Mouse (Mus musculus) heart, postnatal 14 days (tissue): ENCODE results near the gene Pgbd5. TPM values are rescaled to one million over a fixed set of nuclear protein-coding genes. Genes with fewer than 3 reads are reported as not detected.
"Not testable (repeated sequence)": the region's sequence is repeated elsewhere in the genome, so short reads cannot be mapped to it uniquely, and the experiment has no call there.

Source experiments
- DNase-seq, 2 experiments: peaks; one replicate each; pipeline ENCODE4 v3.0.0; 2021 to 2022
- intact Hi-C: fragments of 180-260 bp; cut with DNase I; formaldehyde crosslinking; loops from one replicate; pipeline ENCODE4 v1.15.1; 2025
- total RNA-seq, 2 experiments: library from RNA; stranded (reverse); gene quantifications; 2 replicates each; pipeline ENCODE4 v1.2.3; 2021

Gene Pgbd5
- total RNA-seq, 2 experiments from 2014 or later, result 2.0 to 2.2 TPM

DNA sequence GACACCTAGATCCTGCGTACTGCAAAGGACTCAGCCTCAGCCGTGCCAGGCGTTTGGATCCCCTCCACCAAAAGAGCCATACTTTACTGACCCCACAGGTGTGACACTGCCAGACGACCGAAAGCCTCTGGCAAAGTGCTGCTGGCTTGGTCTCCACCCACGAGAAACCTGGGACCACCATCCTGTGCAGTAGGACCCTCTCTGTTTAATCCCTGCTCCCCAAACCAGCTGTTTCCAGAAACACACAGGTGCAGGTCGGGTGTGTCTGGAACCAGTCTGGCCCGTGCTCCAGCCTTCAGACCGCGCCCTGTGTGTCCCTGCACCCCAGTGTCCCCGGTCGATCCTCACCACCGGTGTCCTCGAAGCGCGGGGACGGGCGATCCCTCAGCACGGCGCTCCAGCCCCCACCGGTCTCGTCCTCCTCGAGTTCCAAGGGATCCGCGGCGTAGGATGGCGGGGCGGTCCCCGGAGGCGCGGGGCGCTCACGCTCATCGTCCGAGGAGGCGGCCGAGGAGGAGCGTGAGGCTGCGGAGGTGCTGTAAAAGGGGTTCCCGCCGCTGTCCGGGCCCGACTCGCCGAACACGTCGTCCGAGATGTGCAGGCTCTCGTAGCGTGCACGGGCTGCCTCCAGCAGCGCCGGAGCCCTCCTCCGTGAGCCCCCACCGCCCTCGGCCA, 5.9 kb downstream of the Pgbd5 start:
- DNase-seq, result peak; percentile 16 to 17
- intact Hi-C loops, result no loop called here

- intact Hi-C loops, result no loop called here
- DNase-seq, result no peak
Observed at GRCm38 (mm10) chr8:124430881-124431280, 8.6 kb downstream of the Pgbd5 start.

DNA sequence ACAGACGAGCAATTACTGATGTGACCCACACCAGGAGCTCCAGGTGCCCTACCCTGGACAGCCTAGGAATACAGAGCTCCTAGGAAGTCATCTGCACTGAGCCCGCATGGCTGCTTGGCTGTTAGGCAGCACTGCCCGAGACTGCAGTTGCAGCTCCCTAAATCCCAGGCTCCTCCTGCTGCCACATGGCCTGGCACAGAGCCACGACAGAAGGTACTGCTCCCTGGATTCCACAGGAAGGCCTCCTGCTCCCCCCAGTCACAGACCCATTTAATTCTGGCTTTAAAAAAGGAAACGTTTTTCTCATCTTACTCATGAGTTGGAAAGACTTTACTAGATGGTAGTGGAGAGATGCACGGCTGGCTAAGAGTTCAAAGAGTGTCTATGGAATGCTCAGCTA, 10.0 kb downstream of the Pgbd5 start:
- intact Hi-C loops, result no loop called here
- no peak for DNase-seq

GRCm38 (mm10) chr8:124428721-124429120, 10.7 kb downstream of the Pgbd5 start:
- DNase-seq, intact Hi-C loops: not testable (repeated sequence)

- peak; percentile 40 to 48 for DNase-seq
- intact Hi-C loops, result no loop called here
Observed at GRCm38 (mm10) chr8:124421413-124421812, 18.0 kb downstream of the Pgbd5 start.

- DNase-seq, result no peak
- intact Hi-C loops, result no loop called here
Observed at GRCm38 (mm10) chr8:124418927-124419326, 20.5 kb downstream of the Pgbd5 start.

- peak in 1 of 2 experiments; percentile 21 for DNase-seq
- intact Hi-C loops, result no loop called here
Observed at GRCm38 (mm10) chr8:124418185-124418584, 21.3 kb downstream of the Pgbd5 start.

- intact Hi-C loops, result no loop called here
- no peak for DNase-seq
Observed at GRCm38 (mm10) chr8:124416646-124417045, 22.8 kb downstream of the Pgbd5 start.

GRCm38 (mm10) chr8:124415789-124416188, 23.7 kb downstream of the Pgbd5 start:
- intact Hi-C loops, result no loop called here
- DNase-seq, result no peak

DNA sequence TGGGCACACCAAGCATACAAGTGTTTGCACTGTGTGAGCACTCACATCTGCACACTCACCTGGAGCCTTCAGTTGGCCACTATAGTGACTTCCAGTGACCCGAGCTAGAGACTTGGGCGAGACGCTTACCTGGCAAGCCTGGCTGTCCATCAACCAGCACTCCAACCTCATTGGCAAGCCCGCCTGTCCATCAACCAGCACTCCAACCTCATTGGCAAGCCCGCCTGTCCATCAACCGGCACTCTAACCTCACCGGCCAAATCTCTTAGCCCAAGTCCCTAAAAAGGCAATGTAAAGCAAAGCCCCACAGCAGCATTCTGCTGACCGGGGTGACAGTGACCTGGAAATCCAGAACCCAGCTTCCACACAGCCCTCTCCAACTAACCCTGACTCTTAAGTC, 24.5 kb downstream of the Pgbd5 start:
- DNase-seq, result no peak

GRCm38 (mm10) chr8:124413244-124413965, 26.1 kb downstream of the Pgbd5 start:
- intact Hi-C loops, result no loop called here

More for the DNA sequence above, 24.5 kb downstream of the Pgbd5 start:
- intact Hi-C loops, result no loop called here

DNA sequence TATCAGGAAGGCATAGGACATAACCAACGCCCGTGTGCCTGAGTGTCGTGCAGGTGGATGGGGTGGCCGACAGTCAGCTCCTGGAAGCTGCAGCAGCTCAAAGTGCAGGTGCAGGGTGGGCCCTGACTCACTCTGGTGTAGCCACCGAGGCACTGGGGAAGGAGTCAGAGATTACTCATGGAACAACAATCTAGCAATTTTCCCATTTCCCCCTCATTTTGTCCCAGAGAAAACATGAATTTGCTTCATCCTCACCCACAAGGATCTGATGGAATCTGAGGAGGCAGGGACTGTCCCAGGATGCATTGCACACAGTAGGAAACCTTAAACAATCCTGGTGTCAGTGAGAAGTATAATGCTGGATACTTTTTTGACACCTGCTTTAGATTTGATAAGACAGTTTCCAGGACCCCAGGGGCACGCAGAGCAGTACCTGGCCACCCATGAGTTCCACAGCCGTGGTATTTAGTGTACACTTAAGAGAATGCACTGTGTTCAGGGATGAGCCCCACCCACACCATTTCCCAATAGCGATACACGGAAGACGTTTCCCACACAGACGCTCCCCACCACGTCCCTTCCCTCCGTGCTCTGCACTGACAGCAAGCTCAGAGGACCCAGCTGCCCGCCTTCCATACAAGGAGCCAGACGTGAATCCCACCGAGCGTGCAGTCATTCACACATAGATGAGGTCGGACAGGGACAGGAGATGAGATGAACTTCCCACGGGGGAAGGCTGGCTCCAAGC, 26.8 kb downstream of the Pgbd5 start:
- DNase-seq, result no peak
- intact Hi-C loops, result no loop called here

More at GRCm38 (mm10) chr8:124413244-124413965, 26.1 kb downstream of the Pgbd5 start:
- no peak for DNase-seq

DNA sequence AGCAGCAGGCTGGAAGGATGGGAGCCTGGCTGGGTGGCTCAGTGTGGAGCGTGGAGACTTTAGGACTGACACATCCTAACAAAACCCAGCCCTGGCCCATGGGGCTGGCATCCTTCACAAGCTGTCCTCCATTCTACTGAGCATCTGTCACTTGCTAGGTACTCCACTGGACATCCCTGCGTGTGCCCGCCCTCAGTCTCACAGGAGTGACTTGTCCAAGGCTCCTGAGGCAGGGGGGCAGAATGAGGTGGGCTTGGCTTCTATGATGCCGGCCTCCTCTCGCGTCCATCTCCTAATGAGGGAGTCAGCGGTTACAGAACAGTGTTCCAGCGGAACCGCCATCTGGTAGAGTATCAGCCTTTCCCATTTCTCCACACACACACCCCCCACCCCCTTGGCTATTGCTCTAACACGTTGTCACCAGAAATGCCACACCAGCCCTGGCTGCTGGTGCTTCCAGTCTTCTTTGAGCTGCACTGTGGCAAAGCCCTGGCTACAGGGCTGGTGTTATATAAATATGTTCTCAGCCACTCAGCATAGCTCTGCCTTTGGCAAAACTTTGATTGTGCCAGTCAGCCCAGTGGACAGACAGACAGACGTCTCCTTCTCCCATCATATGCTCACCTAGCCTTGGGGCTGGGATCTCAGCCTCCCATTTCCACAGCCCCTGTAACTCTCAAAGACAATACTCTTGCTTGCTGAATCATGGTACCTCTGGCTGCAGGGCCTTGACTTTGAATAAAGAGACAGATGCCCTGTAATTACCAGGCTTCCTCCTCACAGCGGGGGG, 34.8 kb downstream of the Pgbd5 start:
- DNase-seq, result no peak
- intact Hi-C loops, result loop anchor here (5.0 kb wide), 1 partner anchor 168 kb away; no protein-coding TSS in a partner anchor

DNA sequence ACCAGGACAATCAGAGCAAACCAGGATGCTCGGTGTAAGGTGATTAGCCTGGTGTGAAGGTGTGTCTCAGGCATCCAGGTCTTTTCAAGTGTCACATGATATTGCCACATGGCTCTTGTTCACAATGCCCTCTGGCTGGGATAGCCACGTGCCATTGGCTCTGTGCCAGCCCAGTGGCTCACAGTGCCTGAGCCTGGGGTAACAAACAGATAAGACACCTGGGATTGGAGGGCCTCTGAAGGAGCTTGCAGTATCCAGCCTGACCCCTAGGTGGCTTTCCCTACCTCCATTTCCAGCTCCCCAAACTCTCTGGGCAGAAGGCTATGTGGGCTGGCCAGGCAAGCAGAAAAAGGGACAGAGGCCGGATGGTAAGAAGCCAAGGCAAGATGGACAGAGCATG, 35.6 kb downstream of the Pgbd5 start:
- intact Hi-C loops, result loop anchor here (5.0 kb wide), 1 partner anchor 168 kb away; no protein-coding TSS in a partner anchor

GRCm38 (mm10) chr8:124399403-124399861, 40.0 kb downstream of the Pgbd5 start:
- intact Hi-C loops, result loop anchor here (5.0 kb wide), 1 partner anchor 123 kb away; the partner anchor contains the start of gene Cog2
- DNase-seq, result no peak

More for the DNA sequence above, 35.6 kb downstream of the Pgbd5 start:
- DNase-seq, result peak; percentile 22 to 28

- DNase-seq, result peak; percentile 38 to 50
- intact Hi-C loops, result loop anchor here (5.0 kb wide), 1 partner anchor 123 kb away; the partner anchor contains the start of gene Cog2
Observed at GRCm38 (mm10) chr8:124398843-124399402, 40.5 kb downstream of the Pgbd5 start.

DNA sequence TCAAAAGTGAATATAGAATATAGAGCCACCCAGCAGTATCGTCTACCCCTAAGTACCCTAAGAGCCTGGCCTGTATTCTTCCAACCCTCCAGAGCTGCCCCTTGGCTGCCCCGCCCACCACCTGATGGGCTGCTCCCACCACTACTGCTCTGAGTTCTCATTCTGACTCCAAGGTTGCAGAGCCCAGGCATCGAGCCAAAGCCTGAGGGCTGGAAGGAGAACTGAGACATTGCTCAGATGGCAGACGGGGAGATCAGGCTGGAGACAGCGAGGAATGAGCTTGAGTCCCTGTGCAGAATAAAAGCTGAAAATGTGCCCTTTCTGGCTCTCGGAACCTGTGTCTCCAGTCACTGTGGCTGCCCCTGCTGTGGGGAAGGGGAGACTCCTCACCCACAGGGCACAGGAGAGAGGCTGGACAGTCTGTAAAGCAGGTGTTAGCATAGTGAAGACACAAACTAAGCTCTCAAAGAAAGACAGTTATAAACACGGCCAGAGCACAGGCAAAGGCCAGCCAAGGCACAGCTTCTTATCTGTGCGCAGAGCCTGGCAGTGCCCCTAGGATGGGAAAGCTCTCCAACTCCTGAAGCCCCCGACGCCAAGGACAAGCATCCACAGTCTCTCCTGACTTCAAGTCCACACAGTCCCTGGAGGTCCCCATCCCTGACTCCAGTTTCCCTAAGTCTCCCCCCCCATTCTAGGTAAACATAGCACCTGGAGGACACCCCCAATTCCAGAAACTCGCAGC, 42.0 kb downstream of the Pgbd5 start:
- intact Hi-C loops, result loop anchor here (5.0 kb wide), 1 partner anchor 125 kb away; the partner anchor contains the start of gene Cog2
- DNase-seq, result no peak

DNA sequence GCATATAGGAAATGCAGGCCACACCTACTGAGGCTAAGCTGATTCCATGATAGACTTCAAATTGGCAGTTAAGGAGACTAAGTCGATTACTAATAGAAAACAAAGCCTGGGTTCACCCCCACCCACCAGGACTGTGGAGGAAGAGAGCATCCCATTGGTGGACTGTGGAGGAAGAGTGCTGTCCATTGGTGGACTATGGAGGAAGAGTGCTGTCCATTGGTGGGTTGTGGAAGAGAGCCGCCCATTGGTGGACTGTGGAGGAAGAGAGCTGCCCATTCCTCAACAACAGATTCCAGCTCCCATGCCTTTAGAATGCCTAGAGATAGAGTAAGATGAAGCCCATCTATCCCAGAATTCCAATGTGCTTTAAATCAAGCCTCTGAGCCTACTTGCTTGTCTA, 42.9 kb downstream of the Pgbd5 start:
- DNase-seq, result no peak
- intact Hi-C loops, result loop anchor here (5.0 kb wide), 1 partner anchor 126 kb away; the partner anchor contains the start of gene Cog2

- intact Hi-C loops, result loop anchor here (5.0 kb wide), 1 partner anchor 127 kb away; the partner anchor contains the start of gene Cog2
- DNase-seq, result no peak
Observed at GRCm38 (mm10) chr8:124395392-124395791, 44.1 kb downstream of the Pgbd5 start.
